Mouse (Mus musculus): ENCODE data around the gene Tmem44. TPM values are rescaled to one million over a fixed set of nuclear protein-coding genes. Genes with fewer than 3 reads are reported as not detected.

The Tmem44 gene
- polyA plus RNA-seq, 1 experiment from 2014 or later, result 0.68 TPM

DNA sequence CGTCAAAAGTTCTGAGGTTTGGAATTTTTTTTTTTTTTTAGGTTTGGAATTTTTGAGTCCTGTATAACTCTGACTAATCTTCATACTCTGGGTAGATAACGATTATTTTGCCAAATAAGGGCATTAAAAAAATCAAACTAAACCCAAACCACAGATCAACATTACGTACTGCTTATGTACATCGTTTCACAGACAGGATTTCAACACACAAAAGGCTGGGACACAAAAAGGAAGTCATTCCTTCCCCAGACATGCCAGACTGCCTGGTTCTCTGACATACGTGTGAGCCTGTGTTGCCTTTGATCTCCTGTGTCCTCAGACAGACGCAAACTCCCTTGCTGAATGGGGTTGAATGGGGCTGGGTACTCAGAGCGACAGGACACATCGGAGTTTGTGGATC, 22.3 kb downstream of the Tmem44 start:
- H3K4me1 ChIP-seq (ENCODE audit: control insufficient read depth, low read depth, low read length), result no peaks in the 10 kb centered on the region; the same call in 1 of the 2 replicates
- peaks cover under 1% of the 10 kb centered on the region; the same call in 1 of the 2 replicates for H3K27me3 ChIP-seq (ENCODE audit: control insufficient read depth, insufficient read depth, low read depth, low read length)
- H3K4me3 ChIP-seq (ENCODE audit: low read depth, low read length), result no peak overlapping the region
- WGBS (ENCODE audit: insufficient replicate concordance), result 63% methylated on average over 8 of the region's 8 CpGs
- ATAC-seq (ENCODE audit: low read depth), result no peak
- H3K36me3 ChIP-seq (ENCODE audit: control insufficient read depth, insufficient read depth), result no peaks in the 10 kb centered on the region
- H3K9me3 ChIP-seq (replicated peaks; ENCODE audit: control insufficient read depth, low read length), result no peaks in the 10 kb centered on the region
- no peak overlapping the region for H3K27ac ChIP-seq (ENCODE audit: low read length)
- H3K9ac ChIP-seq (ENCODE audit: low read depth, low read length), result no peak overlapping the region
- H3K4me2 ChIP-seq (ENCODE audit: low read depth, low read length), result no peak overlapping the region

DNA sequence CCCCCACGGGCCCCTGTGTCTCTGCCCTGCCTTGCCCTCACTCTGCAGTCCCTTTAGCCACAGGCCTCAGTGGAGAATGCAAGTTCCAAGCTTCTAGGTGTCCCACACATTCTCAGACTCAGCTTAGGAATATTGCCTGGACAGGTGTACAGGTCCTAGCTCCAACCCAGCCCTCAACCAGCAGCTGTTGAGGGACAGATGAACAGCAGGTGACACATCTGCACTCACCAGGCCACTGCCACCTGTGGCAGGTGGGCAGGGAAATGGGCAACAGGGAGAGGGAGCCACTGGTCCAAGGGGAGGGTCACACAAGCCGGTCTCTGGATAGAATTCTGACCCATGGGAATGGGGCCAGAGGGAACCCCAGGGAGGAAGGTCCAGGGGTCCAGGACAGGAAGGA, 22.8 kb downstream of the Tmem44 start:
- Histone ChIP-seq H3K4me2 (ENCODE audit: low read depth, low read length) (no peak overlapping the region), H3K9me3 (replicated peaks; ENCODE audit: control insufficient read depth, low read length) (no peaks in the 10 kb centered on the region), H3K27ac (ENCODE audit: low read length) (no peak overlapping the region), H3K27me3 (ENCODE audit: control insufficient read depth, insufficient read depth, low read depth, low read length) (no peaks in the 10 kb centered on the region), H3K9ac (ENCODE audit: low read depth, low read length) (no peak overlapping the region), H3K36me3 (ENCODE audit: control insufficient read depth, insufficient read depth) (no peaks in the 10 kb centered on the region), H3K4me3 (ENCODE audit: low read depth, low read length) (no peak overlapping the region), H3K4me1 (ENCODE audit: control insufficient read depth, low read depth, low read length) (no peaks in the 10 kb centered on the region; the same call in 1 of the 2 replicates)
- WGBS (ENCODE audit: insufficient replicate concordance), result 48% methylated on average over 2 of the region's 2 CpGs
- ATAC-seq (ENCODE audit: low read depth), result no peak

GRCm38 (mm10) chr16:30525756-30526155, 24.9 kb downstream of the Tmem44 start:
- 61% methylated on average over 14 of the region's 14 CpGs for WGBS (ENCODE audit: insufficient replicate concordance)
- H3K4me3 ChIP-seq (ENCODE audit: low read depth, low read length), result no peak overlapping the region
- no peak overlapping the region for H3K4me2 ChIP-seq (ENCODE audit: low read depth, low read length)
- no peak overlapping the region for H3K9ac ChIP-seq (ENCODE audit: low read depth, low read length)
- ATAC-seq (ENCODE audit: low read depth), result no peak
- H3K27ac ChIP-seq (ENCODE audit: low read length), result no peak overlapping the region
- no peaks in the 10 kb centered on the region for H3K9me3 ChIP-seq (replicated peaks; ENCODE audit: control insufficient read depth, low read length)
- no peaks in the 10 kb centered on the region for H3K27me3 ChIP-seq (ENCODE audit: control insufficient read depth, insufficient read depth, low read depth, low read length)
- H3K4me1 ChIP-seq (ENCODE audit: control insufficient read depth, low read depth, low read length), result no peaks in the 10 kb centered on the region
- H3K36me3 ChIP-seq (ENCODE audit: control insufficient read depth, insufficient read depth), result no peaks in the 10 kb centered on the region

DNA sequence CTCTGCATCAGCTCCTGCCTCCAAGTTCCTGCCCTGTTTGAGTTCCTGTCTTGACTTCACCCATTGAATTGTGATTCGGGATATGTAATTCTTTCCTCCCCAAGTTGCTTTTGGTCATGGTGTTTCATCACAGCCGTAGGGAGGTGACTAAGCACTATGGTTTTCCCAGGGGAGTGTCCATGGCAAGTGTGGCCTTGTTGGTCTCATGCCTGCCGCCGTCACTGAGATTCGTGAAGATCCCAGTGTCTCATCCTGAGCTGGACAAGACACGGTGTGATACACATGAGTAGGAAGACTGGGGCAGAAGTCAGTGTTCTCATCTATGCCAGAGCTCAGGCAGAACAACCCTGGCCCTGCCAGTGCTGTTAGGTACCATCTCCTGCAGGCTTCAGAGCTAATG, 26.2 kb downstream of the Tmem44 start:
- Histone ChIP-seq H3K4me3 (ENCODE audit: low read depth, low read length) (no peak overlapping the region), H3K9ac (ENCODE audit: low read depth, low read length) (no peak overlapping the region), H3K27me3 (ENCODE audit: control insufficient read depth, insufficient read depth, low read depth, low read length) (no peaks in the 10 kb centered on the region), H3K9me3 (replicated peaks; ENCODE audit: control insufficient read depth, low read length) (no peaks in the 10 kb centered on the region), H3K4me1 (ENCODE audit: control insufficient read depth, low read depth, low read length) (no peaks in the 10 kb centered on the region), H3K4me2 (ENCODE audit: low read depth, low read length) (no peak overlapping the region), H3K36me3 (ENCODE audit: control insufficient read depth, insufficient read depth) (no peaks in the 10 kb centered on the region), H3K27ac (ENCODE audit: low read length) (no peak overlapping the region)
- WGBS (ENCODE audit: insufficient replicate concordance), result 81% methylated on average over 6 of the region's 6 CpGs
- no peak for ATAC-seq (ENCODE audit: low read depth)

DNA sequence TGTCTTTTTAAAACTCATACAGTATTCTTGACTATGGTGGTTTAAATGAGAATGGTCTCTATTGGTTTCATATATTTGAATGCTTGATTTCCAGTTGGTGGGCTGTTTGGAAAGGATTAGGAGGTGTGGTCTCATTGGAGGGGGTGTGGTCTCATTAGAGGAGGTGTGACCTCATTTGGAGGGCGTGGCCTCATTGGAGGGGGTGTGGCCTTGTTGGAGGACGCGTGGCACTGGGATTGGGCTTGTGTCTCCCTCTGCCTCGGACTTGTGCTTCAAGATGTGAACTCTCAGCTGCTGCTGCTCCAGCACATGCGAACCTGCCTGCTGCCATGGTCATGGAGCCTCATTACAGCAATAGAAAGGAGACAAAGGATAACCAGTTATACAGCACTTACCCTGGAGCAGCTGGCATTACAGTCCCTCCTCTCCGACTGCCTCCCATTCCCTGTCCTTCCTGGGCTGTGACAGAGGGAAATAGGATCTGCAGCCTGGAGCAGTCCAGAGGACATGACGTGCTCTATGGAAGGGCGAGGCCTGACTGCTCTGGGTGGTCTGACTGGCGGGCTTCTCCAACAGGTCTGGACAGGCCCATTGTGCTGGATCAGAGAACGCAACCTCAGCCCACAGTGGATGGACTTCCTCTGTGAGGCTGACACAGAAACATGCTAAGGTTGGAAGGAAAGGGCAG, 28.2 kb downstream of the Tmem44 start:
- WGBS (ENCODE audit: insufficient replicate concordance), result 65% methylated on average over 10 of the region's 10 CpGs

DNA sequence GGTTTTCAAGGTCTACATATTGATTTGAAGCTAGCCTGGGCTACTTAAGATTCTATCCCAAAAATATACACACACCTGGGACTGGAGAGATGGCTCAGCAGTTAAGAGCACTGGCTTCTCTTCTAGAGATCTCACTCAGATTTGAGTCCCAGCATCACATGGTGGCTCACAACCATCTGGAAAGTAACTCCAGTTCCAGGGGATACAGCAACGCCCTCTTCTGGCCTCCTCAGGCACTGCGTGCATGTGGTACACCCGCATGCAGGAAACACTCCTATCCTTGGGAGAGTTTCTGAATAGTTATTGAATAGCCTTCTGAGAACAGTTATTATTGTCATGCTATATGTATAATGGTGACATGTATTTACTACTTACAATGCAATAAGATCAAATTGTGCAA, 29.5 kb downstream of the Tmem44 start:
- Histone ChIP-seq H3K27ac (ENCODE audit: low read length) (no peak overlapping the region), H3K4me1 (ENCODE audit: control insufficient read depth, low read depth, low read length) (peaks cover 2% of the 10 kb centered on the region; the same call in 1 of the 2 replicates), H3K36me3 (ENCODE audit: control insufficient read depth, insufficient read depth) (no peaks in the 10 kb centered on the region), H3K27me3 (ENCODE audit: control insufficient read depth, insufficient read depth, low read depth, low read length) (no peaks in the 10 kb centered on the region), H3K4me2 (ENCODE audit: low read depth, low read length) (no peak overlapping the region), H3K9me3 (replicated peaks; ENCODE audit: control insufficient read depth, low read length) (no peaks in the 10 kb centered on the region), H3K4me3 (ENCODE audit: low read depth, low read length) (no peak overlapping the region), H3K9ac (ENCODE audit: low read depth, low read length) (no peak overlapping the region)
- no peak for ATAC-seq (ENCODE audit: low read depth)
- WGBS (ENCODE audit: insufficient replicate concordance), result 46% methylated on average over 3 of the region's 3 CpGs

More for the DNA sequence above, 28.2 kb downstream of the Tmem44 start:
- Histone ChIP-seq H3K4me2 (ENCODE audit: low read depth, low read length) (no peak overlapping the region), H3K9me3 (replicated peaks; ENCODE audit: control insufficient read depth, low read length) (no peaks in the 10 kb centered on the region), H3K4me1 (ENCODE audit: control insufficient read depth, low read depth, low read length) (peaks cover 2% of the 10 kb centered on the region; the same call in 1 of the 2 replicates), H3K4me3 (ENCODE audit: low read depth, low read length) (no peak overlapping the region), H3K27ac (ENCODE audit: low read length) (no peak overlapping the region), H3K36me3 (ENCODE audit: control insufficient read depth, insufficient read depth) (no peaks in the 10 kb centered on the region), H3K9ac (ENCODE audit: low read depth, low read length) (no peak overlapping the region), H3K27me3 (ENCODE audit: control insufficient read depth, insufficient read depth, low read depth, low read length) (no peaks in the 10 kb centered on the region)
- no peak for ATAC-seq (ENCODE audit: low read depth)

- ATAC-seq (ENCODE audit: low read depth), result no peak
- Histone ChIP-seq H3K4me2 (ENCODE audit: low read depth, low read length) (peak overlapping the region; percentile 40), H3K4me3 (ENCODE audit: low read depth, low read length) (peak overlapping the region; percentile 36), H3K4me1 (ENCODE audit: control insufficient read depth, low read depth, low read length) (peaks cover 2% of the 10 kb centered on the region; the same call in 1 of the 2 replicates), H3K27ac (ENCODE audit: low read length) (no peak overlapping the region), H3K36me3 (ENCODE audit: control insufficient read depth, insufficient read depth) (no peaks in the 10 kb centered on the region), H3K27me3 (ENCODE audit: control insufficient read depth, insufficient read depth, low read depth, low read length) (no peaks in the 10 kb centered on the region), H3K9me3 (replicated peaks; ENCODE audit: control insufficient read depth, low read length) (no peaks in the 10 kb centered on the region), H3K9ac (ENCODE audit: low read depth, low read length) (no peak overlapping the region)
- 23% methylated on average over 9 of the region's 9 CpGs for WGBS (ENCODE audit: insufficient replicate concordance)
Observed at GRCm38 (mm10) chr16:30520361-30520823, 30.2 kb downstream of the Tmem44 start.

DNA sequence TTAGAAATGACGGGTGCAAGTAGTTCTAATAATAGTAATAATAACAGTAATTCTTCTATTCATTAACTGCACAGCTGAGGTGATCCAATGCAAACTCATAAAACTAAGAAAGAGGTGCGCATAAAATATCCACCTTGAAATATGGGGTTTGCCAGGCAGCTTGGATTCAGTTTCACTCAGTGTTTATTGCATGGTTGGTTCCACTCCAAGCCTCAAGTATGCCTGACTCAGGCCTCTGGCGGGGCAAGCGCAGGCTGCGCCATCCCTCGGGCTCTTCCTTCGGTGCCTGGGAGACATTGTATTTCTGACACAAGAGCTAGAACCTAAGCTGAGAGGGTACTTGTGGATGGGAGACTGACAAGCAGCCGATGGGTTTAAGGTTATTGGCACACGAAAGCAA, 32.0 kb downstream of the Tmem44 start:
- H3K9ac ChIP-seq (ENCODE audit: low read depth, low read length), result no peak overlapping the region
- no peak overlapping the region for H3K4me2 ChIP-seq (ENCODE audit: low read depth, low read length)
- H3K4me3 ChIP-seq (ENCODE audit: low read depth, low read length), result no peak overlapping the region
- 72% methylated on average over 9 of the region's 9 CpGs for WGBS (ENCODE audit: insufficient replicate concordance)
- no peaks in the 10 kb centered on the region for H3K9me3 ChIP-seq (replicated peaks; ENCODE audit: control insufficient read depth, low read length)
- peaks cover 2% of the 10 kb centered on the region; the same call in 1 of the 2 replicates for H3K4me1 ChIP-seq (ENCODE audit: control insufficient read depth, low read depth, low read length)
- H3K27ac ChIP-seq (ENCODE audit: low read length), result no peak overlapping the region
- no peaks in the 10 kb centered on the region for H3K36me3 ChIP-seq (ENCODE audit: control insufficient read depth, insufficient read depth)
- no peak for ATAC-seq (ENCODE audit: low read depth)
- H3K27me3 ChIP-seq (ENCODE audit: control insufficient read depth, insufficient read depth, low read depth, low read length), result no peaks in the 10 kb centered on the region

DNA sequence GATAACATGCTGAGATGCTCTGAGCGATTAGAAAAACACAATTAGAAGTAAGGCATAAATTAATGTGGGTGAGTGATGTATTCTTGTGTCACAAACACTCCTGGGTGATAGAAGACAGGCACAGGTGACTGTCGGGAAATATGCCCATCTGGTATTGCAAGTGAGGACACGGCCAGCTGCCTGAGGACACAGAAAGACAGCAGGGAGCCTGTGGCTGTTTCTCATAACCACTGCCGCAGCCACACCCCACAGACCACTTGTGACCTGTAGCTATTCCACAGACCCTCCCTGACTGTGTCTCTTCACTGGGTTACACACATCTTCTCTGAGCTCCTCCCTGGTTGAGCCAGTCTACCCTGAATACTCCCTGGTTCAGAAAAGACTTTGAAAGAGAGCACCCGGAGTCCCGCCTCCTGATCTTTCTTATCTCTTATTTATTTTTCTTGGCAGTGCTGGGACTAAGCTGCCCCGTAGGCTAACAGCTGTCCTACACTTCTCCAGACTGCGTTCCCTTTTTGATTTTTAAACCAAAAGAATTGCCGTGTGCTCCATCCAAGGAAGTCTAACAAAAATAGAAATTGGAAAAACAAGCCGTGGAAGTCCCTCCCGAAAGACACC, 32.9 kb downstream of the Tmem44 start:
- no peak for ATAC-seq (ENCODE audit: low read depth)
- H3K27ac ChIP-seq (ENCODE audit: low read length), result no peak overlapping the region
- no peak overlapping the region for H3K4me2 ChIP-seq (ENCODE audit: low read depth, low read length)
- H3K27me3 ChIP-seq (ENCODE audit: control insufficient read depth, insufficient read depth, low read depth, low read length), result no peaks in the 10 kb centered on the region
- H3K9me3 ChIP-seq (replicated peaks; ENCODE audit: control insufficient read depth, low read length), result no peaks in the 10 kb centered on the region
- peaks cover 4% of the 10 kb centered on the region for H3K4me1 ChIP-seq (ENCODE audit: control insufficient read depth, low read depth, low read length)
- no peak overlapping the region for H3K9ac ChIP-seq (ENCODE audit: low read depth, low read length)
- no peak overlapping the region for H3K4me3 ChIP-seq (ENCODE audit: low read depth, low read length)
- WGBS (ENCODE audit: insufficient replicate concordance), result 49% methylated on average over 11 of the region's 11 CpGs
- H3K36me3 ChIP-seq (ENCODE audit: control insufficient read depth, insufficient read depth), result no peaks in the 10 kb centered on the region

Measured in liver, embryonic 16.5 days (tissue).